Mouse (Mus musculus) lung, postnatal 25 days (tissue): ENCODE measurements around the gene Slc35b4.

Experiments
- DNase-seq: peaks from one replicate; pipeline ENCODE4 v3.0.0; 2022; ENCODE audit warnings: low spot score

Gene Slc35b4

DNA sequence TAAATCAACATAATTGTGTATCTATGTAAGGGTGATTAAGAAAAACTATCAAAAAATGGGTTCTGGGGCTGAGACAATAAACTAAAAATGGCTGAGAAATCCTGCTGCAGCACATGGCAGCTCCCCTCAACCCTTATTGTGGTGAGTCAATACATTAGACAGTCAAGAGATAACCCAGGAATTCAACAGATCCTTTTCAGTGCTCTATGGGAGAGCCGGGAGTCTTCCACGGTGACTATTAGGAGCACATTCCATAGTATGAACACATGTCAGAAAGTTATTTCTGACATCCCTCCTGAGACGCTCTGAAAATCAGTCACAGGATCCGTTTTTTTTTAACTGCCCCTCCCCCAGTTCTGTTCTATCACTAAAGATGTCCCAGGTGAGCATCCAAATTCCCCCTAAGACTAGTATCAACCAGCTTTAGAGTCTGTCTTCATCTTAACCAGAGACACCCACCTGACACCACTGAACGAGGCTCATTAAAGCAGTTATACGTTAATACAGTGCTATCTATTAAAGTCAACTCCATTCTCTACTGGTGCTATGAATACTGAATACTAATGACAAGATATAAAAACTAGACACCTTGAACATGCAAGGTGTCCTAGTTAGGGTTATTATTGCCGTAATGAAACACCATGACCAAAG, 5.9 kb downstream of the Slc35b4 start:
- DNase-seq, result no peak

DNA sequence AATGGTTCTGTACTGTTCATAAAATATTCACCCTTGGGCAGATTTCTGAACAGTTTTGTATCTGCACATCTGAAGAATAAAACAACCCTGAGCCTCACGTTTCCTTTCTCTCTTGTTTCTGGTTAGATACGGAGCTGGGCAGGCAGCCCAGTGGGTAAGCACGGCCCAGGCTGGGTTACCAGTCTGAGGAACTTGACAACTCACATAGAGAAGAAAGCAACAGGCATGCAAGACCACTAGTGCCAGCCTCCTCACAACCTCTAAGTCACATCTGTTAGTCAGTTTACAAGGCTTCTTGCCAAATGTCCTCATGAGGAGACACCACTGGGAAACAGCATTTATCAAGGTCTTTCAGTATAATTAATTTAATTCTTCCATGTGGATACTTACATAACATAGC, 8.1 kb downstream of the Slc35b4 start:
- DNase-seq, result no peak

DNA sequence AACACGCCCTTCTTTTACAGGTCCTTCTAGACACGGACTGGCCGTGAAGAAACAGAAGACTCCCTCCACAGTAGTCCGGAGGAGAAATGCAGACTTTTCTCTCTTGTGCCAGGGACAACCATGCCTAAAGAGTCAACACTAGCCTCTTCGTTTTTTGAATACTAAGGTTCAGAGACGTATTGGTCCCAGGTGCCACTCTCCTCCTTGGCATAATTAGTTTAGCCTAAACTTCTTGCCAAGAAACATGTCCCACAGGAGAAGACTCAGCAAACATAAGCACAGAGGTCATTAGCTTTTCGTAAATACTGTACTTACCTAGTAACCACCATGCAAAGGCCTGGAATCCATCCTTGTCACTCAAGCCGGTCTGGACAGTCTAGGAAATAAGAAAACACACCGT, 13.9 kb downstream of the Slc35b4 start:
- DNase-seq, result no peak

- DNase-seq, result no peak
Observed at GRCm38 (mm10) chr6:34162607-34163006, 14.3 kb downstream of the Slc35b4 start.

GRCm38 (mm10) chr6:34161511-34161910, 15.4 kb downstream of the Slc35b4 start:
- no peak for DNase-seq

- no peak for DNase-seq
Observed at GRCm38 (mm10) chr6:34160816-34161310, 16.0 kb downstream of the Slc35b4 start.

- peak; percentile 8 for DNase-seq
Observed at GRCm38 (mm10) chr6:34159998-34160815, 16.7 kb downstream of the Slc35b4 start.

GRCm38 (mm10) chr6:34156841-34157748, 19.8 kb downstream of the Slc35b4 start:
- no peak for DNase-seq

- DNase-seq, result peak; percentile 7
Observed at GRCm38 (mm10) chr6:34156057-34156456, 20.9 kb downstream of the Slc35b4 start.

GRCm38 (mm10) chr6:34155137-34155804, 21.6 kb downstream of the Slc35b4 start:
- DNase-seq, result no peak

DNA sequence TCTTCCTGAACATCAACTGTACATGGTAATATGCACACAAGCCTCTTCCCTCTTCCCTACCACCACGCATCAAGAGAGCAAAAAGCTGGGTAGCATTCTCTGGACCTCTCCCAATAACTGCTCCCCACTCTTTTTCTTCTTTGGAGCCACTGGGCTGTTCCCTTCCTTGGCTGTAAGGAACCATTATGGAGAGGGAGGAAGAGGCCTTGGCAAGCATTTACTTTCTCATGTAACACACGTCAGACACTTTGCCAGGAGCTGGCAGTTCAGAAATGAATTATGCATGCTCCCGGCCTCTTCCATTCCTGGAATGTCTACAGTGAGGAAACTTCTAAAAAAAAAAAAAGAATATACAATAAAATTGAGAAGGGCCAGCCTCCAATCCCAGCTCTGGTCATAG, 22.7 kb downstream of the Slc35b4 start:
- peak; percentile 45 for DNase-seq

GRCm38 (mm10) chr6:34153069-34154052, 23.6 kb downstream of the Slc35b4 start:
- no peak for DNase-seq

- no peak for DNase-seq
Observed at GRCm38 (mm10) chr6:34149821-34150220, 27.1 kb downstream of the Slc35b4 start.

DNA sequence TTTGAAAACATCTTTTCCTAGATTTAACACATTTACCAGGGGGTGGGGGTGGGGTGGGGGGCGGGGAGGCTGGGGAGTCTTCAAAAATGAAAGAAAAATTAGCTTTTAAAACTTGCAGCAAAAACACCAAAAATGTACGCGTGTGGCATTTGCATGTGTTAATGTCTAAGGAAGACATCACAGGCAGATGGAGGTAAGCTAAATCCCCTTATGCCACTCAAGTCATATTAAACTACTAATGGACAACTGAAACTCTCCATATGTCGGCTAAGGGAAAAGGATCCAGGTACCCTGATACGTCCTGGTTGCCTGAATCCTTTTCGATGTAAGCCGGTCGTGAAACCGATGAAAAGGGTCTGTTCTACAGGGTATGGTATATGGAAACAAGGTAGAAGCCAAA, 27.8 kb downstream of the Slc35b4 start:
- no peak for DNase-seq

DNA sequence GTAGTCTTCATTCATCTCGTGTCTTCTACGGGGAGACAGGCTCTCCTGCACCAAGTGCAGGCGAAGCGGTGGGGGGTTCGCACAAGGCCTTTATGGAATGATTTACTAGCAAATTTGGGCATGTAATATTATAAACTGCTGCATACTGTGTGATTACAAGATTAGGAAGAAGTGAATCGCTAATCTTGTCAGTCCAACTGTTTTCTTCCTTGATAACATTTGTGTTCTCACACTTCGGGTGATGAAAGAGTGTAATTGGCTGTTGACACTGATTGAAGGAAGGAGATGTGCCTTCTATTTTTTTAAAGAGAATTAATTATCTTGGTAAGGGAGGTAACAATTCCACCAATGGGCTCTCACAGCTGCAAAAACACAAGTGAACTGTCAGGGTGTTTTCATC, 28.3 kb downstream of the Slc35b4 start:
- no peak for DNase-seq

- DNase-seq, result no peak
Observed at GRCm38 (mm10) chr6:34148021-34148420, 28.9 kb downstream of the Slc35b4 start.

DNA sequence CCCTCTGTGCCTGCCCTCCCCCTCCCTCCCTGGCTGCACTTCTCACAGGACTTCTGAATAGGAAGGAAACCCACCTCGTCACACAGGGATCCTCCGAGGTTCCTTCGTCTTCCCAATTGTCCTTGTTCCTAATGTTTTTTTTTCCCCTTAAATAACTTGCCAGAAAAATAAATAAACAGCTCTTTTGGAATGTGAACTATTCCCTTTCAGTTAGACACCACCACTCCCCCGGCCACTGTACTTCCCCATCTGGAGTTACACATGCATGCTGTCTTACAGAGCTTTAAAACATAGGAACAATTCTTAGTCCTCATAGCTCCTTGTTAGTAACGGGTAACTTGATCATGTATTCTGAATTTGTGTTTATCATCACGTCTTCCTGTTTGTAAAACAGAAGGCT, 30.9 kb downstream of the Slc35b4 start:
- DNase-seq, result peak; percentile 2

GRCm38 (mm10) chr6:34142931-34143330, 34.0 kb downstream of the Slc35b4 start:
- DNase-seq, result no peak

- no peak for DNase-seq
Observed at GRCm38 (mm10) chr6:34138366-34138765, 38.5 kb downstream of the Slc35b4 start.

GRCm38 (mm10) chr6:34132391-34132790, 44.5 kb downstream of the Slc35b4 start:
- DNase-seq, result no peak

GRCm38 (mm10) chr6:34129261-34129660, 47.6 kb downstream of the Slc35b4 start:
- no peak for DNase-seq
